Mouse (Mus musculus): ENCODE results near the gene Acsl4.

Acsl4 gene

GRCm38 (mm10) chrX:142358427-142358826 is 31.9 kb downstream of the Acsl4 start:
- no peak for DNase-seq (ENCODE audit: low read depth, low spot score)

- no peak for DNase-seq (ENCODE audit: low read depth, low spot score)
Observed at GRCm38 (mm10) chrX:142336207-142336606, 54.1 kb downstream of the Acsl4 start.

GRCm38 (mm10) chrX:142335502-142335901 is 54.8 kb downstream of the Acsl4 start:
- no peak for DNase-seq (ENCODE audit: low read depth, low spot score)

GRCm38 (mm10) chrX:142325760-142326159 is 64.6 kb downstream of the Acsl4 start:
- DNase-seq (ENCODE audit: low read depth, low spot score) = no peak

GRCm38 (mm10) chrX:142316106-142316505 is 74.2 kb downstream of the Acsl4 start:
- no peak for DNase-seq (ENCODE audit: low read depth, low spot score)

GRCm38 (mm10) chrX:142315270-142315669 is 75.1 kb downstream of the Acsl4 start:
- DNase-seq (ENCODE audit: low read depth, low spot score) = no peak

GRCm38 (mm10) chrX:142314307-142315024 is 75.9 kb downstream of the Acsl4 start:
- no peak for DNase-seq (ENCODE audit: low read depth, low spot score)

GRCm38 (mm10) chrX:142310431-142310830 is 79.9 kb downstream of the Acsl4 start:
- DNase-seq (ENCODE audit: low read depth, low spot score) = no peak

GRCm38 (mm10) chrX:142305869-142306581 is 84.3 kb downstream of the Acsl4 start, which contains the start of gene Kcne1l:
TSS of gene Kcne1l (minus strand) at chrX:142306294.
- DNase-seq (ENCODE audit: low read depth, low spot score) = no peak

- no peak for DNase-seq (ENCODE audit: low read depth, low spot score)
Observed at GRCm38 (mm10) chrX:142305010-142305868, 85.1 kb downstream of the Acsl4 start.

- DNase-seq (ENCODE audit: low read depth, low spot score) = no peak
Observed at GRCm38 (mm10) chrX:142304592-142304991, 85.7 kb downstream of the Acsl4 start.

GRCm38 (mm10) chrX:142303456-142303855 is 86.9 kb downstream of the Acsl4 start:
- no peak for DNase-seq (ENCODE audit: low read depth, low spot score)

GRCm38 (mm10) chrX:142285905-142286304 is 104.4 kb downstream of the Acsl4 start:
- DNase-seq (ENCODE audit: low read depth, low spot score) = no peak

- no peak for DNase-seq (ENCODE audit: low read depth, low spot score)
Observed at GRCm38 (mm10) chrX:142276573-142276972, 113.8 kb downstream of the Acsl4 start.

- no peak for DNase-seq (ENCODE audit: low read depth, low spot score)
Observed at GRCm38 (mm10) chrX:142276031-142276430, 114.3 kb downstream of the Acsl4 start.
